Mouse (Mus musculus): ENCODE measurements around the gene Fbxo10. TPM values are rescaled to one million over a fixed set of nuclear protein-coding genes. Genes with fewer than 3 reads are reported as not detected.
A peak's percentile ranks its signal among the peaks of the same experiment; 100 is the strongest.
"Not testable (repeated sequence)": the region's sequence is repeated elsewhere in the genome, so short reads cannot be mapped to it uniquely, and the experiment has no call there.

The Fbxo10 gene
- under 1 TPM; 0.62 to 0.93 TPM for polyA plus RNA-seq (2017; shearing (Covaris generic))

- ATAC-seq, result peak; percentile 91
These were observed at the start of gene Fbxo10 for GRCm38 (mm10) chr4:45084021-45084894. Gene Fbxo10 (minus strand): TSS chr4:45084604.

GRCm38 (mm10) chr4:45131021-45131420 is 46.6 kb upstream of the Fbxo10 start:
- ATAC-seq, result no peak

- no peak for ATAC-seq
These were observed 36.9 kb upstream of the Fbxo10 start for GRCm38 (mm10) chr4:45121311-45121710.

- ATAC-seq, result no peak
These were observed 24.2 kb upstream of the Fbxo10 start for GRCm38 (mm10) chr4:45108456-45109110.

- peak; percentile 100 for ATAC-seq
These were observed 23.3 kb upstream of the Fbxo10 start, which contains the start of gene Tomm5 for GRCm38 (mm10) chr4:45107601-45108277. Gene Tomm5 (minus strand): TSS chr4:45108114.

- ATAC-seq, result no peak
These were observed 22.7 kb upstream of the Fbxo10 start for GRCm38 (mm10) chr4:45107066-45107465.

GRCm38 (mm10) chr4:45106409-45106808 is 22.0 kb upstream of the Fbxo10 start:
- ATAC-seq, result no peak

- ATAC-seq, result peak; percentile 78
These were observed 12.9 kb upstream of the Fbxo10 start for GRCm38 (mm10) chr4:45097198-45097872.

GRCm38 (mm10) chr4:45084895-45085290 is 489 bp upstream of the Fbxo10 start:
- ATAC-seq, result no peak

GRCm38 (mm10) chr4:45083487-45083886 is 917 bp downstream of the Fbxo10 start:
- ATAC-seq, result no peak

GRCm38 (mm10) chr4:45082951-45083350 is 1.5 kb downstream of the Fbxo10 start:
- ATAC-seq, result no peak

GRCm38 (mm10) chr4:45081041-45081440 is 3.4 kb downstream of the Fbxo10 start:
- ATAC-seq, result not testable (repeated sequence)

- ATAC-seq, result no peak
These were observed 10.9 kb downstream of the Fbxo10 start for GRCm38 (mm10) chr4:45073544-45073943.

- ATAC-seq, result no peak
These were observed 12.0 kb downstream of the Fbxo10 start for GRCm38 (mm10) chr4:45072261-45072973.

- ATAC-seq, result no peak
These were observed 16.7 kb downstream of the Fbxo10 start for GRCm38 (mm10) chr4:45067742-45068141.

- ATAC-seq, result no peak
These were observed 18.2 kb downstream of the Fbxo10 start for GRCm38 (mm10) chr4:45066036-45066730.

GRCm38 (mm10) chr4:45064577-45064976 is 19.8 kb downstream of the Fbxo10 start:
- no peak for ATAC-seq

- ATAC-seq, result not testable (repeated sequence)
These were observed 20.6 kb downstream of the Fbxo10 start for GRCm38 (mm10) chr4:45063836-45064235.

GRCm38 (mm10) chr4:45055451-45055850 is 29.0 kb downstream of the Fbxo10 start:
- ATAC-seq, result no peak

GRCm38 (mm10) chr4:45054862-45055261 is 29.5 kb downstream of the Fbxo10 start:
- ATAC-seq, result no peak

- ATAC-seq, result no peak
These were observed 36.4 kb downstream of the Fbxo10 start for GRCm38 (mm10) chr4:45047956-45048355.
